Mouse (Mus musculus) embryonic fibroblast, embryonic 13.5 days (primary cell): ENCODE data around the gene Ssrp1. TPM values are rescaled to one million over a fixed set of nuclear protein-coding genes. Genes with fewer than 3 reads are reported as not detected.

Source experiments
- H3K27ac ChIP-seq: 2 replicates; pipeline ENCODE4 v1.5.1; 2012; ENCODE audit warnings: low read length, control low read depth, inconsistent platforms; ENCODE audit not compliant: insufficient read depth
- H3K4me1 ChIP-seq: 2 replicates; pipeline ENCODE4 v1.6.1; 2011; ENCODE audit warnings: low read length; ENCODE audit not compliant: control insufficient read depth, insufficient read depth
- H3K4me3 ChIP-seq: 2 replicates; pipeline ENCODE4 v1.5.1; 2011; ENCODE audit warnings: mild to moderate bottlenecking, control low read depth, low read length; ENCODE audit not compliant: insufficient read depth
- CTCF ChIP-seq: IDR thresholded peaks from 2 replicates; pipeline ENCODE4 v1.5.1; 2011; ENCODE audit warnings: mild to moderate bottlenecking, control low read depth, low read length, moderate library complexity, borderline replicate concordance; ENCODE audit not compliant: insufficient read depth
- POLR2A ChIP-seq: IDR thresholded peaks from 2 replicates; pipeline ENCODE4 v1.6.1; 2011; ENCODE audit warnings: low read depth, mild to moderate bottlenecking, control low read depth, low read length, moderate library complexity
- polyA plus RNA-seq: library from polyadenylated mRNA; stranded (reverse); fragments of >200 nt; gene quantifications from 2 replicates; pipeline ENCODE4 v1.2.4, GENCODE M21; 2011; ENCODE audit warnings: low read depth; ENCODE audit not compliant: missing spikeins, insufficient read length

Ssrp1 gene
- polyA plus RNA-seq, 1 experiment = 208 TPM

GRCm38 (mm10) chr2:85068626-85069025 lies 31.6 kb downstream of the Ssrp1 start:
- Histone ChIP-seq H3K27ac (no peak overlapping the region), H3K4me1 (peaks cover 13% of the 10 kb centered on the region; the same call in 1 of the 2 replicates)
- TF ChIP-seq POLR2A (no peak), CTCF (no peak)

GRCm38 (mm10) chr2:85070086-85070485 lies 33.1 kb downstream of the Ssrp1 start:
- Histone ChIP-seq H3K4me3 (no peak overlapping the region), H3K27ac (no peak overlapping the region), H3K4me1 (peaks cover 10% of the 10 kb centered on the region; the same call in 1 of the 2 replicates)
- TF ChIP-seq POLR2A (no peak), CTCF (no peak)

More at GRCm38 (mm10) chr2:85068626-85069025, 31.6 kb downstream of the Ssrp1 start:
- no peak overlapping the region for H3K4me3 ChIP-seq

GRCm38 (mm10) chr2:85071921-85072320 lies 34.9 kb downstream of the Ssrp1 start:
- Histone ChIP-seq H3K4me3 (no peak overlapping the region), H3K4me1 (0 out of 2 replicates have a peak, but pooled peaks cover 5% of the 10 kb centered on the region), H3K27ac (no peak overlapping the region)
- TF ChIP-seq CTCF = no peak
- TF ChIP-seq POLR2A = no peak

DNA sequence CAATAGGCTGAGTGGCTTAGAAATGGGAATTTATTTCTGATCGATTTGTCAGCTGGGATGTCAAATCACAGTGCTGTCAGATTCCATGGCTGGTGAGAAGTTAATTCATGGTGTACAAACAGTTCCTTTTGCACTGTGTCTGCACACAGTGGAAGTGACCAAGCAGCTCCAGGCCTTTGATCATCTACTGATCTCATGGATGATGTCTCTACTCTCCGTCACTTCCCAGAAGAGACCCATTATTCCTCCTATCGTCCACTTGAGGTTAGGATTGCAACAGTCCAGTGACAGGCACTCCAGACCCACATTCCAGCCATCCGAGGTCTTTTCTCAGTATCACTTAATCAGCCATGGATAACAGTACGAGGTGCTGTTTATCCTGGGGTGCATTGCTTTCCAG lies 36.7 kb downstream of the Ssrp1 start:
- TF ChIP-seq POLR2A = no peak
- TF ChIP-seq CTCF = no peak
- no peak overlapping the region for H3K4me3 ChIP-seq
- H3K27ac ChIP-seq = no peak overlapping the region
- H3K4me1 ChIP-seq = no peaks in the 10 kb centered on the region

- no peaks in the 10 kb centered on the region for H3K4me1 ChIP-seq
- no peak overlapping the region for H3K27ac ChIP-seq
- TF ChIP-seq POLR2A = no peak
- TF ChIP-seq CTCF = no peak
- no peak overlapping the region for H3K4me3 ChIP-seq
Measured at GRCm38 (mm10) chr2:85088716-85089646, 51.9 kb downstream of the Ssrp1 start.

DNA sequence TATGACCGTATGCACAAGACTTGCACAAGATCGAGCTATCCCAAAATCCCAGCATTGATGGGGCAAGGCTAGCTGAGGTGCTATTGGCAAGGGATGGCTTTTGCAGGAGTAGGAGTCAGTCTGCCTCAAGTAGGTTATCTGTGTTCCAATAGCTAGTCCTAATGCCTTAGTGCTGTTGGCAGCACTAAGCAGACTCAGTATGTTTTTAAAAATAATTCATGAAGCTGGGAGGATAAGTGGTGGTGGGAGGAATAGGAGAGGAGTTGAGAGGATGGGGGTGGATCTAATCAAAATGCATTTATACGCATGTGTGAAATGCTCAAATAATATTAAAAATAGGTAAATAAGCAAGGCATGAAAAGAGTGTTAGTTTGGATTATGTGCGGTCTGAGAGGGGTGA lies 54.3 kb downstream of the Ssrp1 start:
- Histone ChIP-seq H3K4me3 (no peak overlapping the region), H3K27ac (no peak overlapping the region), H3K4me1 (no peaks in the 10 kb centered on the region)
- TF ChIP-seq POLR2A = no peak
- no peak for TF ChIP-seq CTCF

GRCm38 (mm10) chr2:85093376-85093775 lies 56.3 kb downstream of the Ssrp1 start:
- Histone ChIP-seq H3K27ac (no peak overlapping the region), H3K4me1 (peaks cover 1% of the 10 kb centered on the region; the same call in 1 of the 2 replicates), H3K4me3 (no peak overlapping the region)
- TF ChIP-seq CTCF (no peak), POLR2A (no peak)

DNA sequence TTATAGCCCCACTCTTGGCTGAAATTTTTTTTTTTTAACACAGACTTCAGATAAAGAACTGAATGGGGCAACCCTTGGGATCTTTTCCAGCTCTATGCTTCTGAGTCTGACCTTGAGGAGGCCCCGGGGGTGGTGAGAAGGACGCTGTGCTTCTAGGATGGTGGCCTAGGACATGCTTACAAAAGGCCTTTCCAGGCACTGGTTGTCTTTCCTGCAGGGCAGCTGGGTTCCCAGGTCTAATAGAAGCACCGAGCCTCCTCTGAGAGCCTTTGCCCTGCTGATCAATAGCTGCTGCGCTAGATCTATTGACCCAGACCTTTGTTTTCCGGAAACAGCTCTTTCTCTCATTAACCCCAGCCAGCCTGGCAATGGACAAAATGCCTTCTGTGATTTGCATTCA lies 58.9 kb downstream of the Ssrp1 start:
- no peak overlapping the region for H3K4me3 ChIP-seq
- H3K27ac ChIP-seq = no peak overlapping the region
- peaks cover 5% of the 10 kb centered on the region; the same call in 1 of the 2 replicates for H3K4me1 ChIP-seq
- TF ChIP-seq CTCF (no peak), POLR2A (no peak)

Other genes with a start within 250 kb of the Ssrp1 start
- 17.1 and 17.6 TPM in 2 replicates for gene Ube2l6, start 238.4 kb upstream of the Ssrp1 start, polyA plus RNA-seq
- not detected in 2 replicates for gene Smtnl1, start 214.6 kb upstream of the Ssrp1 start, polyA plus RNA-seq
- 25.3 and 31.1 TPM in 2 replicates for gene Timm10, start 210.2 kb upstream of the Ssrp1 start, polyA plus RNA-seq
- 6.6 and 8.7 TPM in 2 replicates for gene Slc43a1, start 198.4 kb upstream of the Ssrp1 start, polyA plus RNA-seq
- 1.2 and 1.3 TPM in 2 replicates for gene Rtn4rl2, start 150.5 kb upstream of the Ssrp1 start, polyA plus RNA-seq
- 25.5 and 26.0 TPM in 2 replicates for gene Slc43a3, start 100.7 kb upstream of the Ssrp1 start, polyA plus RNA-seq
- gene Prg2, start 56.8 kb upstream of the Ssrp1 start, polyA plus RNA-seq = not detected in 2 replicates
- gene Prg3, start 49.0 kb upstream of the Ssrp1 start, polyA plus RNA-seq = not detected in 2 replicates
- 4.2 and 5.2 TPM in 2 replicates for gene P2rx3, start 228 bp downstream of the Ssrp1 start, polyA plus RNA-seq
- 118 and 155 TPM in 2 replicates for gene Tnks1bp1, start 10.8 kb downstream of the Ssrp1 start, polyA plus RNA-seq
- gene Aplnr, start 99.0 kb downstream of the Ssrp1 start, polyA plus RNA-seq = not detected in 2 replicates
- not detected in 2 replicates for gene Lrrc55, start 160.0 kb downstream of the Ssrp1 start, polyA plus RNA-seq